Mouse (Mus musculus) forebrain, embryonic 16.5 days (tissue): ENCODE measurements at regions not wholly inside any gene's neighbourhood (a gene's known extent, or its start where the extent isn't known, plus 50 kb on each side); places are given as distances from the start of the nearest gene placed in this dataset.
A peak's percentile ranks its signal among the peaks of the same experiment; 100 is the strongest.

Source experiments
- ATAC-seq: fragments of 200-750 bp; cut with Nextera tagmentation; 2 replicates; pipeline ENCODE4 v1.8.0; 2017; ENCODE audit warnings: mild to moderate bottlenecking, moderate library complexity
- H3K27ac ChIP-seq: fragments of 300-500 bp; sonication (generic); 2 replicates; pipeline ENCODE4 v1.5.1; 2014; ENCODE audit warnings: low read length, control low read depth
- H3K27me3 ChIP-seq: fragments of 300-500 bp; sonication (generic); replicated peaks from 2 replicates; pipeline ENCODE4 v1.6.1; 2014; ENCODE audit warnings: low read length; ENCODE audit not compliant: control insufficient read depth, insufficient read depth
- H3K36me3 ChIP-seq: fragments of 300-500 bp; sonication (generic); 2 replicates; pipeline ENCODE4 v1.6.1; 2014; ENCODE audit not compliant: control insufficient read depth, insufficient read depth
- H3K4me1 ChIP-seq: fragments of 300-500 bp; sonication (generic); replicated peaks from 2 replicates; pipeline ENCODE4 v1.6.1; 2014; ENCODE audit warnings: low read length; ENCODE audit not compliant: control insufficient read depth, insufficient read depth
- H3K4me2 ChIP-seq: fragments of 300-500 bp; sonication (generic); 2 replicates; pipeline ENCODE4 v1.6.1; 2014; ENCODE audit warnings: mild to moderate bottlenecking, low read length, control low read depth
- H3K4me3 ChIP-seq: fragments of 300-500 bp; sonication (generic); replicated peaks from 2 replicates; pipeline ENCODE4 v1.5.1; 2014; ENCODE audit warnings: mild to moderate bottlenecking, low read length, control low read depth
- H3K9ac ChIP-seq: fragments of 300-500 bp; sonication (generic); replicated peaks from 2 replicates; pipeline ENCODE4 v1.6.1; 2014; ENCODE audit warnings: low read depth, low read length, control low read depth
- H3K9me3 ChIP-seq: fragments of 300-500 bp; sonication (generic); 2 replicates; pipeline ENCODE4 v1.6.1; 2016; ENCODE audit warnings: low read length; ENCODE audit not compliant: control insufficient read depth
- WGBS: fragments of 180-500 bp; shearing (Covaris S2); extraction: QIAGEN DNeasy Blood & Tissue Kit; methylation state at CpG from one replicate; pipeline ENCODE4 v1.1.7; 2014; 5-methylcytosine and 5-hydroxymethylcytosine counted together

GRCm38 (mm10) chr17:79282771-79283170, 72.1 kb downstream of the Cdc42ep3 start:
- H3K9me3 ChIP-seq: no peaks in the 10 kb centered on the region
- H3K36me3 ChIP-seq: no peaks in the 10 kb centered on the region
- 54% methylated on average over 2 of the region's 2 CpGs for WGBS
- H3K27me3 ChIP-seq: no peaks in the 10 kb centered on the region
- H3K4me2 ChIP-seq: no peak overlapping the region
- no peak for ATAC-seq
- no peak overlapping the region for H3K27ac ChIP-seq
- no peak overlapping the region for H3K9ac ChIP-seq
- no peaks in the 10 kb centered on the region for H3K4me1 ChIP-seq
- H3K4me3 ChIP-seq: no peak overlapping the region

- no peak overlapping the region for H3K4me3 ChIP-seq
- H3K27ac ChIP-seq: no peak overlapping the region
- H3K36me3 ChIP-seq: no peaks in the 10 kb centered on the region
- no peaks in the 10 kb centered on the region for H3K4me1 ChIP-seq
- no peak overlapping the region for H3K4me2 ChIP-seq
- no peak for ATAC-seq
- no peaks in the 10 kb centered on the region for H3K9me3 ChIP-seq
- no peak overlapping the region for H3K9ac ChIP-seq
- 84% methylated on average over 8 of the region's 8 CpGs for WGBS
- no peaks in the 10 kb centered on the region for H3K27me3 ChIP-seq
These were observed 81.3 kb downstream of the Cdc42ep3 start for GRCm38 (mm10) chr17:79273551-79273950.

GRCm38 (mm10) chr17:79259691-79260090, 95.2 kb downstream of the Cdc42ep3 start:
- H3K9ac ChIP-seq: no peak overlapping the region
- no peaks in the 10 kb centered on the region; the same call in 1 of the 2 replicates for H3K4me1 ChIP-seq
- H3K36me3 ChIP-seq: no peaks in the 10 kb centered on the region
- WGBS: 58% methylated on average over 5 of the region's 5 CpGs
- no peaks in the 10 kb centered on the region for H3K27me3 ChIP-seq
- no peak overlapping the region for H3K4me2 ChIP-seq
- no peak overlapping the region for H3K27ac ChIP-seq
- ATAC-seq: no peak
- no peak overlapping the region for H3K4me3 ChIP-seq
- no peaks in the 10 kb centered on the region for H3K9me3 ChIP-seq

- WGBS: 32% methylated on average over 9 of the region's 9 CpGs
- no peak overlapping the region for H3K9ac ChIP-seq
- no peaks in the 10 kb centered on the region for H3K27me3 ChIP-seq
- H3K27ac ChIP-seq: no peak overlapping the region
- H3K36me3 ChIP-seq: no peaks in the 10 kb centered on the region
- peaks cover 9% of the 10 kb centered on the region for H3K4me1 ChIP-seq
- H3K4me2 ChIP-seq: no peak overlapping the region
- H3K4me3 ChIP-seq: no peak overlapping the region
- no peaks in the 10 kb centered on the region; the same call in 1 of the 2 replicates for H3K9me3 ChIP-seq
- ATAC-seq: peak; percentile 58
These were observed 107.7 kb downstream of the Cdc42ep3 start for GRCm38 (mm10) chr17:79246962-79247902.

- no peaks in the 10 kb centered on the region for H3K27me3 ChIP-seq
- no peaks in the 10 kb centered on the region for H3K36me3 ChIP-seq
- no peak for ATAC-seq
- H3K4me1 ChIP-seq: peaks cover 9% of the 10 kb centered on the region
- H3K9me3 ChIP-seq: no peaks in the 10 kb centered on the region; the same call in 1 of the 2 replicates
- H3K4me2 ChIP-seq: no peak overlapping the region
- WGBS: 82% methylated on average over 11 of the region's 11 CpGs
- H3K9ac ChIP-seq: no peak overlapping the region
- H3K27ac ChIP-seq: no peak overlapping the region
- H3K4me3 ChIP-seq: no peak overlapping the region
These were observed 110.8 kb downstream of the Cdc42ep3 start for GRCm38 (mm10) chr17:79244121-79244520.

GRCm38 (mm10) chr17:79243426-79243825, 111.5 kb downstream of the Cdc42ep3 start:
- Histone ChIP-seq H3K4me3 (no peak overlapping the region), H3K4me2 (no peak overlapping the region), H3K27me3 (no peaks in the 10 kb centered on the region), H3K9me3 (no peaks in the 10 kb centered on the region; the same call in 1 of the 2 replicates), H3K4me1 (peaks cover 9% of the 10 kb centered on the region), H3K36me3 (no peaks in the 10 kb centered on the region), H3K27ac (no peak overlapping the region), H3K9ac (no peak overlapping the region)
- ATAC-seq: no peak
- WGBS: 90% methylated on average over 2 of the region's 2 CpGs

DNA sequence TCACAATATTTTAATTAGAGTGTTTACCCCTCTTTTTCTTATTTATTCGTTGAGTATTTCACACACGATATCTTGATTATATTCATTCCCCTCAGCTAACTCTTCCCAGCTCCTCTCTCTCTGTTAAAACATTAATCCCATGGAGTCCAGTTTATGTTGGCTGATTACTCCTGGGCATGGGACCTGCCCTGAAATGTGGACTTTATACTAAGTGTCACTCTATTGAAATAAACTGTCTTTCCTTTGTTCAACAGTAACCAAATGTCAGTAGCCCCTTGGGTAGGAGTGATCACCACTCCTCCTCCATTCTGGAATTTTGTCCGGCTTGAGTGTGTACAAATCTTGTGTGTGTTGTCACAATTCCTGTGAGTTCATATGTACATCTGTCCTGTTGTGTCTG, 113.4 kb downstream of the Cdc42ep3 start:
- H3K4me3 ChIP-seq: no peak overlapping the region
- no peaks in the 10 kb centered on the region for H3K27me3 ChIP-seq
- H3K27ac ChIP-seq: no peak overlapping the region
- H3K9me3 ChIP-seq: no peaks in the 10 kb centered on the region; the same call in 1 of the 2 replicates
- WGBS: 88% methylated on average over 3 of the region's 3 CpGs
- H3K36me3 ChIP-seq: no peaks in the 10 kb centered on the region
- no peak overlapping the region for H3K9ac ChIP-seq
- no peak for ATAC-seq
- no peak overlapping the region for H3K4me2 ChIP-seq
- H3K4me1 ChIP-seq: no peaks in the 10 kb centered on the region

DNA sequence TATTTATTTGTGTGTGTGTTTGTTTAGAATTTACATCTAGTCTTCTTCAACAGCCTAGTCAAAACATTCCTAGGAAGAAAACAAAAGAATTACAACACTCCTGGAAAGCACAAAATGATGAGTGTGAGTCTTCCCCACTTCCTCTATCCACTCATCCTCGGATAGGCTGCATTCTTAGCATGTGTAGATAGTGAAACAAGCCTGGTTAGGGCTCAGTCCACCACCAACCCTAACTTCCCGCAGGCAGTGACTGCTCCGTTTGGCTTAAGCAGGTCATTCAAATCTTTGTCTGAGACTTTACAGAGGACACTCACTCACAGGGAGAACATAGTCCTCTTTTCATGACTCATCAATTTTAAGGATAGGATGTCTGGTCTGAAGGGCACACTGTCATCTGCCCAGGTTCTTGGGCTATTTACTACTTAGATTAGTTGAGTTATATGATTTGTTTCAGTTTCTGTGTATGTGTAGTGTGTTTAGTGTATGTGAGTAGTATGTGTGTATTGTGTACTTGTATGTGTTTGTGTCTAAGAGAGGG, 118.6 kb downstream of the Cdc42ep3 start:
- H3K9ac ChIP-seq: no peak overlapping the region
- H3K27ac ChIP-seq: no peak overlapping the region
- H3K9me3 ChIP-seq: no peaks in the 10 kb centered on the region
- ATAC-seq: no peak
- no peak overlapping the region for H3K4me3 ChIP-seq
- peaks cover 4% of the 10 kb centered on the region for H3K4me1 ChIP-seq
- no peaks in the 10 kb centered on the region for H3K27me3 ChIP-seq
- no peaks in the 10 kb centered on the region for H3K36me3 ChIP-seq
- 80% methylated on average over 3 of the region's 3 CpGs for WGBS
- H3K4me2 ChIP-seq: no peak overlapping the region

DNA sequence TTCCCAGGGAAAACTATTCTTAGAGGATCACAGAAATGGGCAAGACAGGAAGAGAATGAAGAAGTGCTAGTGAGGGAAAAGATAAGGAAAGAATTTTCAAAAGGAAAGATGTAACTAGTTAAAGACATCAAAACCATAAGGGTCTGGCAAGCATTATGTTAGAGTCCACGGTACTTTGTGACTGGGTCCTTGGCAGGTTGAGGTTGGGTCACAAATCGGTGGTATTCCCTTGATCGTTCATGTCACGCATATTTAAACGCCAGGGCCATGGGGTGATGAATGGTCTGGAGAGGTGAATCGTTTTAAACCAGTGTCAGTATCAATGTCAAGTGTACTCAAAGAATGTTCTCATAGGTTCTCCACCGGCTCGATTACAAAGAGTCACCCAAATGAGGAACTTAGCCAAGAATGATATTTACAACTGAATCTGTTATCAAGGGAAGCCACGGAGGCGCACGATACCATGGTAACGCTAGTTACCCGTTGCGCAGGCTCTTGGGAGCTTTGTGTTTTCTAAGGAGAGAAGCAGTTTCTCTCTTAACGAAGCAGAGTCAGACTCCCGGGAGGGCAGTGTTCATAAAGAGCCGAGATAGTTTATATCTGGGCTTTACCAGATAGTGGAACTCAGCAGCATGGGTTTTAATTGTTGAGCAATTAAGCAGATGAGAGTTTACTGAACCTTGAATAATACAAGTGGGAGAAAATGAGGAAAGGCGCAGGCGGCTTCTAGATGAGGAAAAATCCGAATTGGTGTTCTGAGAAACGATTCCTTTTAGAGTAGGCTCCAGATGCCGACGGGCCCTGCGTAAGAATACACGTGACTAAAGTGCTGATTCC, 124.0 kb downstream of the Cdc42ep3 start:
- Histone ChIP-seq H3K9ac (0 out of 2 replicates have a peak overlapping the region, but pooled peaks have one; percentile 7), H3K36me3 (no peaks in the 10 kb centered on the region), H3K9me3 (no peaks in the 10 kb centered on the region), H3K4me3 (peak overlapping the region; percentile 5), H3K27ac (peak overlapping the region; percentile 46; the same call in 1 of the 2 replicates), H3K4me1 (peaks cover 8% of the 10 kb centered on the region), H3K27me3 (no peaks in the 10 kb centered on the region), H3K4me2 (peak overlapping the region; percentile 49)
- 29% methylated on average over 25 of the region's 25 CpGs for WGBS
- ATAC-seq: peak; percentile 96
